In the genomic region with DNA sequence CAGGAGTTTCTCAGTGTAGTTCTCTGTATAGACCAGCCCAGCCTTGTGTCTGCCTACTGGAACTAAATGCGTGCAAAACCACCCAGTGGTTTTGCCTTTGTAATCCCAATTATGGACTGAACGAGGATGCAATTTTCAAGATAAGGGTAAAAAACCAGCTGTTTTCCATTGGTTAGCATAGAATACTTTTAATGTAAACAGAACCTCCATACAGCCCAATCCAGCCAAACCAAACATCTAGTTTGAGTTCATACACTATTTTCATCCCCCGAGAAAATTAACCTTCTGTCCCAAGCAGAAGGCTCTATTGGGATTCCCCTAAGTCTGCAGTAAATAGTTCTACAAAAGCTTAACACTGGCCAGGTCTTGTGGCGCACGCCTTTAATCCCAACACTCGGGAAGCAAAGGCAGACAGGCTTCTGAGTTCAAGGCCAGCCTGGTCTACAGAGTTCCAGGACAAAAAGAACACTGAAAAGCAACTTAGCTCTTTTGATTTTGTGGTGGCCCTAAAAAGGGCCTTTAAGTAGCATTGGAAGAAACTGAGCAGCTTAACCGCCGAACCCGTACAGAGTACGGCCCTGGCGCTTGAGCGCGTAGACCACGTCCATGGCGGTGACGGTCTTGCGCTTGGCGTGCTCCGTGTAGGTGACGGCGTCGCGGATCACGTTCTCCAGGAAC, we compare ENCODE assay signal across 8 mouse cellular contexts. TPM values are rescaled to one million over a fixed set of nuclear protein-coding genes. Genes with fewer than 3 reads are reported as not detected.
DNase-seq lines count a peak whose midpoint lies in the region; ATAC-seq and TF ChIP-seq lines count a peak whose summit lies in the region.

No protein-coding gene starts in this region.

- H3K4me2 ChIP-seq in lung, embryonic 14.5 days, result peak overlapping the region; percentile 80
- peak overlapping the region; percentile 51 for H3K4me2 ChIP-seq in hindbrain, embryonic 11.5 days (replicated peaks; ENCODE audit: low read depth, low read length)

- WGBS in lung, embryonic 14.5 days, result under 1% methylated on average over 22 of the region's 24 CpGs
- WGBS in hindbrain, embryonic 11.5 days, result under 1% methylated on average over 18 of the region's 24 CpGs
- WGBS in midbrain, embryonic 10.5 days, result under 1% methylated on average over 24 of the region's 24 CpGs

- H3K9me3 ChIP-seq in lung, embryonic 14.5 days (ENCODE audit: low read depth, low read length), result no peaks in the 10 kb centered on the region
- no peaks in the 10 kb centered on the region for H3K9me3 ChIP-seq in hindbrain, embryonic 11.5 days (ENCODE audit: control insufficient read depth, low read length)
- no peaks in the 10 kb centered on the region for H3K9me3 ChIP-seq in midbrain, embryonic 10.5 days (replicated peaks)

- no peaks in the 10 kb centered on the region for H3K27me3 ChIP-seq in lung, embryonic 14.5 days (ENCODE audit: insufficient read depth, low read length)
- no peaks in the 10 kb centered on the region for H3K27me3 ChIP-seq in hindbrain, embryonic 11.5 days (ENCODE audit: control insufficient read depth, insufficient read depth, low read length)
- H3K27me3 ChIP-seq in midbrain, embryonic 10.5 days (ENCODE audit: low read depth, poor library complexity, severe bottlenecking), result no peaks in the 10 kb centered on the region

- H3K4me3 ChIP-seq in lung, embryonic 14.5 days (ENCODE audit: low read depth, low read length), result peak overlapping the region; percentile 46
- peak overlapping the region; percentile 37 for H3K4me3 ChIP-seq in hindbrain, embryonic 11.5 days (ENCODE audit: low read depth, low read length)
- H3K4me3 ChIP-seq in midbrain, embryonic 10.5 days, result peak overlapping the region; percentile 61

- H3K36me3 ChIP-seq in lung, embryonic 14.5 days (ENCODE audit: insufficient read depth), result no peaks in the 10 kb centered on the region
- no peaks in the 10 kb centered on the region for H3K36me3 ChIP-seq in hindbrain, embryonic 11.5 days (ENCODE audit: control insufficient read depth, insufficient read depth, low read length)
- no peaks in the 10 kb centered on the region for H3K36me3 ChIP-seq in midbrain, embryonic 10.5 days

- peak overlapping the region; percentile 98 for H3K27ac ChIP-seq in lung, embryonic 14.5 days (ENCODE audit: low read depth)
- peak overlapping the region; percentile 91 for H3K27ac ChIP-seq in hindbrain, embryonic 11.5 days (ENCODE audit: low read depth, low read length)
- H3K27ac ChIP-seq in midbrain, embryonic 10.5 days (replicated peaks), result peak overlapping the region; percentile 95

- H3K9ac ChIP-seq in lung, embryonic 14.5 days, result peak overlapping the region; percentile 81
- peak overlapping the region; percentile 59 for H3K9ac ChIP-seq in hindbrain, embryonic 11.5 days (ENCODE audit: low read depth, low read length)

- peak; percentile 72 for DNase-seq in lung, embryonic 14.5 days
- DNase-seq in lung, postnatal 4 days, result no peak
- peak; percentile 58 for DNase-seq in c-Kit-positive CD71-negative TER-119-negative erythroid progenitor cells, embryonic 14.5 days (ENCODE audit: low read depth)
- DNase-seq in hindbrain, embryonic 11.5 days (ENCODE audit: low spot score), result peak; percentile 63
- DNase-seq in midbrain, embryonic 10.5 days (ENCODE audit: low spot score), result peak; percentile 60
- DNase-seq in right cerebral cortex, postnatal 4 days, result no peak
- DNase-seq in gastrocnemius, postnatal 4 days (ENCODE audit: low spot score in 2 of 2), result no peak
- DNase-seq in thymus, adult 18-20 months, result no peak

- ATAC-seq in lung, embryonic 14.5 days (ENCODE audit: insufficient read depth), result peak; percentile 32
- peak; percentile 22 for ATAC-seq in hindbrain, embryonic 11.5 days (ENCODE audit: low FRiP score)

- peaks cover 10% of the 10 kb centered on the region for H3K4me1 ChIP-seq in lung, embryonic 14.5 days (ENCODE audit: insufficient read depth)
- H3K4me1 ChIP-seq in hindbrain, embryonic 11.5 days (replicated peaks; ENCODE audit: control insufficient read depth, insufficient read depth, low read length), result 0 out of 2 replicates have a peak, but pooled peaks cover 2% of the 10 kb centered on the region
- H3K4me1 ChIP-seq in midbrain, embryonic 10.5 days, result peaks cover 51% of the 10 kb centered on the region

- no peak for TF ChIP-seq CTCF in lung, embryonic 14.5 days (IDR thresholded peaks at IDR 0.05; ENCODE audit: low read depth)

RNA-seq across cellular contexts. Expression of a gene that starts 0.6 kb away (rescaled TPM):
- polyA plus RNA-seq in lung, embryonic 14.5 days (2014; fragmentation: Nextera tagmentation; extraction: Ambion mirVana), result 26.4 and 26.7 TPM in 2 replicates
- polyA plus RNA-seq in hindbrain, embryonic 11.5 days (2014; fragmentation: Nextera tagmentation; extraction: Ambion mirVana), result 31.2 and 31.4 TPM in 2 replicates
- polyA plus RNA-seq in midbrain, embryonic 10.5 days (2016; fragmentation: Nextera tagmentation; extraction: Ambion mirVana), result 51.3 and 52.5 TPM in 2 replicates
- 100 to 1,000 TPM; 143 to 189 TPM for total RNA-seq in gastrocnemius, postnatal 4 days (2021)

RNA-seq across cellular contexts. Expression of a gene that starts 2.1 kb away (rescaled TPM):
- 71.0 and 82.2 TPM in 2 replicates for polyA plus RNA-seq in lung, embryonic 14.5 days (2014; fragmentation: Nextera tagmentation; extraction: Ambion mirVana)
- polyA plus RNA-seq in hindbrain, embryonic 11.5 days (2014; fragmentation: Nextera tagmentation; extraction: Ambion mirVana), result 58.7 and 60.3 TPM in 2 replicates
- polyA plus RNA-seq in midbrain, embryonic 10.5 days (2016; fragmentation: Nextera tagmentation; extraction: Ambion mirVana), result 64.8 and 64.9 TPM in 2 replicates
- 100 to 1,000 TPM; 270 to 354 TPM for total RNA-seq in gastrocnemius, postnatal 4 days (2021)

RNA-seq across cellular contexts. Expression of a gene that starts 2.4 kb away (rescaled TPM):
- polyA plus RNA-seq in lung, embryonic 14.5 days (2014; fragmentation: Nextera tagmentation; extraction: Ambion mirVana), result 15.8 and 16.9 TPM in 2 replicates
- 14.0 and 15.2 TPM in 2 replicates for polyA plus RNA-seq in hindbrain, embryonic 11.5 days (2014; fragmentation: Nextera tagmentation; extraction: Ambion mirVana)
- 14.7 and 16.2 TPM in 2 replicates for polyA plus RNA-seq in midbrain, embryonic 10.5 days (2016; fragmentation: Nextera tagmentation; extraction: Ambion mirVana)
- total RNA-seq in gastrocnemius, postnatal 4 days (2021), result 100 to 1,000 TPM; 250 to 321 TPM

RNA-seq across cellular contexts. Expression of a gene that starts 4.9 kb away (rescaled TPM):
- polyA plus RNA-seq in lung, embryonic 14.5 days (2014; fragmentation: Nextera tagmentation; extraction: Ambion mirVana), result 8.6 and 11.7 TPM in 2 replicates
- polyA plus RNA-seq in hindbrain, embryonic 11.5 days (2014; fragmentation: Nextera tagmentation; extraction: Ambion mirVana), result 7.2 and 10.2 TPM in 2 replicates
- polyA plus RNA-seq in midbrain, embryonic 10.5 days (2016; fragmentation: Nextera tagmentation; extraction: Ambion mirVana), result 9.4 and 9.7 TPM in 2 replicates
- total RNA-seq in gastrocnemius, postnatal 4 days (2021), result 100 to 1,000 TPM; 393 to 555 TPM

RNA-seq across cellular contexts. Expression of a gene that starts 5.2 kb away (rescaled TPM):
- 21.2 and 21.6 TPM in 2 replicates for polyA plus RNA-seq in lung, embryonic 14.5 days (2014; fragmentation: Nextera tagmentation; extraction: Ambion mirVana)
- polyA plus RNA-seq in hindbrain, embryonic 11.5 days (2014; fragmentation: Nextera tagmentation; extraction: Ambion mirVana), result 8.4 and 11.9 TPM in 2 replicates
- 10.6 and 11.4 TPM in 2 replicates for polyA plus RNA-seq in midbrain, embryonic 10.5 days (2016; fragmentation: Nextera tagmentation; extraction: Ambion mirVana)
- total RNA-seq in gastrocnemius, postnatal 4 days (2021), result 100 to 1,000 TPM; 276 to 360 TPM

Comparison
In these comparisons a context has a peak if more than half of its experiments do, and no peak if none do; other contexts are left out.
1. DNase-seq: peak in lung, embryonic 14.5 days (single experiment), c-Kit-positive CD71-negative TER-119-negative erythroid progenitor cells, embryonic 14.5 days (single experiment), hindbrain, embryonic 11.5 days (single experiment) and midbrain, embryonic 10.5 days (single experiment); none in lung, postnatal 4 days (0 of 2), right cerebral cortex, postnatal 4 days (single experiment), gastrocnemius, postnatal 4 days (0 of 2) and thymus, adult 18-20 months (0 of 2).
2. Peak in every context shown above with its lines, with median percentiles within 50 percentile points of each other: H3K27ac ChIP-seq and H3K4me3 ChIP-seq.